Mouse (Mus musculus) embryonic facial prominence, embryonic 13.5 days (tissue): Measurements from ENCODE around the gene Anxa11. TPM values are rescaled to one million over a fixed set of nuclear protein-coding genes. Genes with fewer than 3 reads are reported as not detected.

Source experiments
- ATAC-seq: fragments of 200-750 bp; cut with Nextera tagmentation; 2 replicates; pipeline ENCODE4 v1.8.0; 2017; ENCODE audit warnings: low read depth; ENCODE audit not compliant: insufficient number of reproducible peaks, insufficient read depth, low FRiP score, low TSS enrichment
- H3K27ac ChIP-seq: fragments of 300-500 bp; sonication (generic); 2 replicates; pipeline ENCODE4 v1.5.1; 2015; ENCODE audit warnings: moderate library complexity, mild to moderate bottlenecking, inconsistent platforms
- H3K27me3 ChIP-seq: fragments of 300-500 bp; sonication (generic); 2 replicates; pipeline ENCODE4 v1.6.1; 2015; ENCODE audit warnings: mild to moderate bottlenecking, inconsistent platforms
- H3K36me3 ChIP-seq: fragments of 300-500 bp; sonication (generic); 2 replicates; pipeline ENCODE4 v1.6.1; 2015; ENCODE audit warnings: mild to moderate bottlenecking, inconsistent platforms
- H3K4me1 ChIP-seq: fragments of 300-500 bp; sonication (generic); 2 replicates; pipeline ENCODE4 v1.6.1; 2015; ENCODE audit warnings: inconsistent platforms
- H3K4me2 ChIP-seq: fragments of 300-500 bp; sonication (generic); 2 replicates; pipeline ENCODE4 v1.6.1; 2015; ENCODE audit warnings: moderate library complexity, mild to moderate bottlenecking, inconsistent platforms
- H3K4me3 ChIP-seq: fragments of 300-500 bp; sonication (generic); 2 replicates; pipeline ENCODE4 v1.5.1; 2015; ENCODE audit warnings: mild to moderate bottlenecking, inconsistent platforms
- H3K9ac ChIP-seq: fragments of 300-500 bp; sonication (generic); 2 replicates; pipeline ENCODE4 v1.6.1; 2015; ENCODE audit warnings: mild to moderate bottlenecking, inconsistent platforms
- H3K9me3 ChIP-seq: fragments of 300-500 bp; sonication (generic); 2 replicates; pipeline ENCODE4 v1.6.1; 2016; ENCODE audit warnings: inconsistent platforms
- WGBS: fragments of 180-500 bp; shearing (Covaris S2); methylation state at CpG from one replicate; pipeline ENCODE4 v1.1.7; 2015; ENCODE audit warnings: mixed read lengths; 5-methylcytosine and 5-hydroxymethylcytosine counted together
- polyA plus RNA-seq: library from polyadenylated mRNA; unstranded; fragments of >200 nt; fragmentation: Nextera tagmentation; extraction: Ambion mirVana; gene quantifications from 2 replicates; pipeline ENCODE4 v1.2.1, GENCODE M21; 2015

Gene Anxa11
- polyA plus RNA-seq, 1 experiment from 2014 or later = 15.4 TPM

DNA sequence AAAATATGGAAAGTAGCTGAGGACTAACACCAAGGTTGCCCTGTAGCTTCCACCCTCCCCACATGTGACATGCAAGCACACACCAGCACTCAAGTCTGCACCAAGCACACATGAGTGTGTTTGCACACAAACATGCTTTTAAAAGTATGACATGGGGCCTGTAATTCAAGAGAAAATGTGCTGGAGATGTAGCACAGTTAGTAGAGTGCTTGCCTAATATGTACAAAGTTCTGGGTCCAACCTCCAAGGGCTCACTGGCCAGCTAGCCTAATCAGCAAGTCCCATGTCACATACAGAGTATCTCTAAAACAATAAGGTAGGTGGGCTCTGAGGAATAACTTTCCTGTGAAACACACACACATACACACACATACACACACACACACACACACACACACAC is 27.8 kb upstream of the Anxa11 start:
- H3K9ac ChIP-seq = no peak overlapping the region
- ATAC-seq = no peak
- H3K4me2 ChIP-seq = no peak overlapping the region
- H3K27me3 ChIP-seq = no peaks in the 10 kb centered on the region
- H3K4me1 ChIP-seq = 0 out of 2 replicates have a peak, but pooled peaks cover 4% of the 10 kb centered on the region
- no peak overlapping the region for H3K4me3 ChIP-seq
- H3K36me3 ChIP-seq = no peaks in the 10 kb centered on the region
- H3K27ac ChIP-seq = no peak overlapping the region
- H3K9me3 ChIP-seq = no peaks in the 10 kb centered on the region

GRCm38 (mm10) chr14:25816416-25816815 is 25.5 kb upstream of the Anxa11 start:
- Histone ChIP-seq H3K27me3 (no peaks in the 10 kb centered on the region), H3K4me3 (no peak overlapping the region), H3K9ac (no peak overlapping the region), H3K27ac (no peak overlapping the region), H3K9me3 (no peaks in the 10 kb centered on the region), H3K4me2 (no peak overlapping the region), H3K36me3 (no peaks in the 10 kb centered on the region), H3K4me1 (0 out of 2 replicates have a peak, but pooled peaks cover 4% of the 10 kb centered on the region)
- 11% methylated on average over 9 of the region's 9 CpGs for WGBS
- ATAC-seq = peak; percentile 37; the same call in 1 of the 2 replicates

DNA sequence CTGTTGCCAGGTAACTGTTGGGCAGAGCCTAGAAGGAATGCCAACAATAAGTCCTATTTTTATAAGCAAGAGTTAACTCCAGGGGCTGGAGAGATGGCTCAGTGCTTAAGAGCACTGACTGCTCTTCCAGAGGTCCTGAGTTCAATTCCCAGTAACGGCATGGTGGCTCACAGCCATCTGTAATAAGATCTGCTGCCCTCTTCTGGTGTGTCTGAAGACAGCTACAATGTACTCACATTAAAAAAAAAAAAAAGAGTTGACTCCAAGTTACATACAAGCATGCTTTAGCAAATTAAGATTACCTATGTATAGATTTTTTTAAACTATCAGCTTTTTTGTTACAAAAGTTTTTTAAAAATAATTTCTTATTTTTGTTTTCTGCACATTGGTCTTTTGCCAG is 19.4 kb upstream of the Anxa11 start:
- Histone ChIP-seq H3K9ac (no peak overlapping the region), H3K27ac (no peak overlapping the region), H3K4me2 (no peak overlapping the region), H3K27me3 (peaks cover 6% of the 10 kb centered on the region), H3K4me1 (no peaks in the 10 kb centered on the region), H3K4me3 (no peak overlapping the region), H3K36me3 (no peaks in the 10 kb centered on the region), H3K9me3 (no peaks in the 10 kb centered on the region)
- WGBS = 63% methylated on average over 1 of the region's 1 CpGs
- ATAC-seq = no peak

DNA sequence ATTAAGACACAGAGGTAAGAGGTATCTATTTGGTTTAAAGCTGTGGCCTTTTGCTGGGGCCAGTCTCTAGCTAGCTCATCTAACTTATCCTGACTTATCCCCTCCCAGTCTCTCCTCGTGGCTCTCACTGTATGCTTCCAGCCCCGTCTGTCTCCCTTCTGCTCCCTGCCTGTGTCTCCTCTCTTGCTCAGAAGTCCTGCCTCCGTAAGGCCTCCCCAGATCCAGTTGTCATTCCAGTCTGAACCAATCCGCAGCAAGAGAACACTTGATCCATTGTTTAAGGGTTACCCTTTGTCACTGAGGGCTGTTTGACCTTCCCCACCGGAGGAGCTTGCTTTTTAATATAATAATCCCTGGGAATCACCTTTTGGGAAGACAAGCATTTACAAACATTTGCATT is 17.0 kb upstream of the Anxa11 start:
- no peak overlapping the region for H3K4me2 ChIP-seq
- no peak overlapping the region for H3K4me3 ChIP-seq
- no peaks in the 10 kb centered on the region; the same call in 1 of the 2 replicates for H3K4me1 ChIP-seq
- WGBS = 38% methylated on average over 5 of the region's 5 CpGs
- no peak overlapping the region for H3K9ac ChIP-seq
- ATAC-seq = no peak
- H3K27me3 ChIP-seq = peaks cover 6% of the 10 kb centered on the region
- H3K36me3 ChIP-seq = no peaks in the 10 kb centered on the region
- no peak overlapping the region for H3K27ac ChIP-seq
- no peaks in the 10 kb centered on the region for H3K9me3 ChIP-seq

GRCm38 (mm10) chr14:25825880-25826626 is 15.9 kb upstream of the Anxa11 start:
- Histone ChIP-seq H3K36me3 (no peaks in the 10 kb centered on the region), H3K4me3 (no peak overlapping the region), H3K9me3 (no peaks in the 10 kb centered on the region), H3K9ac (no peak overlapping the region), H3K27me3 (peaks cover 6% of the 10 kb centered on the region), H3K27ac (no peak overlapping the region), H3K4me2 (no peak overlapping the region), H3K4me1 (peaks cover 4% of the 10 kb centered on the region; the same call in 1 of the 2 replicates)
- 61% methylated on average over 11 of the region's 11 CpGs for WGBS
- ATAC-seq = no peak

DNA sequence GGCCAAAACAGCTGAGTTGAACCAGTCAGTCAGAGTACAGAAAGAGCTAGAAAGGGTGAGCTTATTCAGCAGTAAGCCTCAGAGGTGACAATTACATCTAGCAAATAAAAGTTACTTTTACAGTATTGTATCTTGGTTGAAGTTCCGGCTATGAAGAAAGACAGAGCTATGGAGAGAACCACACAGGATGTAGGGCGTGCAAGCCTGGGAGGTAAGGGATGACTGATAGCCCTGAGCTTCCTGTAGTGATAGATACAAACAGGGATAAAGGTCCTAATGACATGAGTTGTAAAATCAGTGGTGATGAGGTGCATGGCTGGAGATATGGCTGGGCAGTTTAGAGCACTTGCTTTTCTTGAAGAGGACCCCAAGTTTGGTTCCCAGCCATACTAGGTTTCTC is 15.1 kb upstream of the Anxa11 start:
- Histone ChIP-seq H3K27ac (no peak overlapping the region), H3K9me3 (no peaks in the 10 kb centered on the region), H3K9ac (no peak overlapping the region), H3K36me3 (no peaks in the 10 kb centered on the region), H3K4me2 (no peak overlapping the region), H3K4me3 (no peak overlapping the region), H3K27me3 (peaks cover 6% of the 10 kb centered on the region), H3K4me1 (peaks cover 4% of the 10 kb centered on the region; the same call in 1 of the 2 replicates)
- no peak for ATAC-seq
- 91% methylated on average over 2 of the region's 2 CpGs for WGBS

DNA sequence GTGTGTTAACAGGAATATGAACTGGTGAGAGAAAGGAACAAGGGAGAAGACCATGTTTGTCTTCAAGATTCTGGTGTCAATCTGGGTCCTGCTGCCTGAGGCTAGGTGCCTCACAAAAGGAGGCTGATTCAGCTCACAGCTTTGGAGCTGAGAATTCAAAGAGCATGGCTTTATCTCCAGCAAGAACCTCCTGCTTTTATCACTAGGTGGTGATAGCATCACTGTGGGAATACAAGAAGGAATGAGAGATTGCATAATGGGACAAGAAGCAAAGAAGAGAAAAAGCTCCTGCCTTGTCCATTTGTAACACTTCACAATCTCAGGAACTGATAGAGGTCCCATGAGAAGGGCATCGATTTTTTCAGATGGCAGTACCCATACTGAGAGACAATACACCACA is 10.6 kb upstream of the Anxa11 start:
- no peaks in the 10 kb centered on the region for H3K9me3 ChIP-seq
- H3K9ac ChIP-seq = no peak overlapping the region
- ATAC-seq = no peak
- no peak overlapping the region for H3K4me3 ChIP-seq
- no peak overlapping the region for H3K27ac ChIP-seq
- H3K36me3 ChIP-seq = no peaks in the 10 kb centered on the region
- 62% methylated on average over 1 of the region's 1 CpGs for WGBS
- H3K4me1 ChIP-seq = peaks cover 9% of the 10 kb centered on the region
- H3K4me2 ChIP-seq = no peak overlapping the region
- no peaks in the 10 kb centered on the region for H3K27me3 ChIP-seq

DNA sequence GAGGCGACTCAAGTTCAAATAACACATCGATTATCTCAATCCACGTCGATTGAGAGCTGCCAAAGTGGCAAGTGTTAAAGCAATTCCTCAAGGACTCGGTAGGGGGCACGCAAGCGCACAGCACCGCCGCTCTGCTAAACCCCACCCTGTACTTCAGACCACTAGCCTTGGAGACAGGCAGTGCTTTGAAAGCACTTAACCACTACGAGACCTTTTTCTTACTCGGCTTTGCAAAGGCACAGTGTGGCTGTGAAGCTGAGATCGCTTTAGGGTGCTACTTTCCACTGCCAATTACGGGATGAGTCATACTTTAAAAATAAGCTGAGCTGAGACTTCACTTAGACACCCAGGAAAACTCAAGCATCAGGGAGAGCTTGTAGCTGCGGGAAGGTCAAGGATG is 9.7 kb upstream of the Anxa11 start:
- Histone ChIP-seq H3K27me3 (no peaks in the 10 kb centered on the region), H3K27ac (no peak overlapping the region), H3K36me3 (no peaks in the 10 kb centered on the region), H3K9ac (no peak overlapping the region), H3K4me1 (peaks cover 9% of the 10 kb centered on the region), H3K4me2 (no peak overlapping the region), H3K4me3 (no peak overlapping the region), H3K9me3 (no peaks in the 10 kb centered on the region)
- WGBS = 13% methylated on average over 14 of the region's 14 CpGs
- no peak for ATAC-seq

DNA sequence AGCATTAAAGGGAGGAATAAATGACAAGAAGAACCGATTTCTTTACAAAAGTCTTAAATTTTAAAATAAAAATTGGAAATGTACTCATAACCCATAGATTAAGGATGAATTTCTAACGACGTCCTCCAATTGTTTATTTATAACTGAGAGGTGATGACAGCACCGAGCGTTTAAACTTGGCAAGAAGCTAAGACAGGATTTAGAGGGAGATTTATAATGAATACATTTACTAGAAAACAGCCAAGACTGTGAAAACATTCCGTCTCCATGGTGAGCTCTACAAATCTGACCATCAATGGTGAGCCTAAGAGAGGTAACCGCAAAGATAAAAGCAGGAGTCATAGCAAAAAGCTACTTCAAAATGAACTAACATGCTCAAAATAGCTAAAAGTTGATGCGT is 3.5 kb upstream of the Anxa11 start:
- no peak for ATAC-seq
- H3K4me2 ChIP-seq = no peak overlapping the region
- H3K27me3 ChIP-seq = peaks cover 29% of the 10 kb centered on the region
- no peak overlapping the region for H3K4me3 ChIP-seq
- H3K36me3 ChIP-seq = no peaks in the 10 kb centered on the region
- WGBS = 79% methylated on average over 8 of the region's 8 CpGs
- no peak overlapping the region for H3K9ac ChIP-seq
- peaks cover 10% of the 10 kb centered on the region for H3K4me1 ChIP-seq
- no peaks in the 10 kb centered on the region for H3K9me3 ChIP-seq
- H3K27ac ChIP-seq = no peak overlapping the region

DNA sequence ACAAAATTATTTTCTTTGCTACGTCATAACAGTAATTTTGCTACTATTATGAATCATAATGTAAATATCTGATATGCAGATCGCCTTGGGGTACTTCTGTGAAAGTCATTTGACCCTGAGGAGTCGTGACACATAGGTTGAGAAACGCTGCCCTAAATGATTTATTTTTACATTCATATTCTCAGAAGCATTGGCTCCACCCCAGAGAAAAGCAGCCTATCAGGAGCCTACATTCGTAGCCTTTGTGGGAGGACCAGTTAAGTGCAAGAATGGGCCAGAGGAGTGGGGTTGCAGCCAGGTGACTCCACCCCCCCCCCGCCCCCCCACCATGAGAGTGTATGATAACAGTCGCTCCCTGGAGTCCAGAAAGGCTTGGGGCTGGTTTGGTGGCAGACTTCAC is 2.2 kb upstream of the Anxa11 start:
- H3K36me3 ChIP-seq = no peaks in the 10 kb centered on the region
- WGBS = 68% methylated on average over 7 of the region's 7 CpGs
- peaks cover 10% of the 10 kb centered on the region for H3K4me1 ChIP-seq
- H3K27me3 ChIP-seq = peaks cover 29% of the 10 kb centered on the region
- H3K9ac ChIP-seq = no peak overlapping the region
- no peak overlapping the region for H3K27ac ChIP-seq
- no peak for ATAC-seq
- no peak overlapping the region for H3K4me3 ChIP-seq
- H3K9me3 ChIP-seq = no peaks in the 10 kb centered on the region
- H3K4me2 ChIP-seq = no peak overlapping the region

GRCm38 (mm10) chr14:25840961-25841360 is 995 bp upstream of the Anxa11 start:
- H3K9ac ChIP-seq = no peak overlapping the region
- H3K4me3 ChIP-seq = no peak overlapping the region
- H3K27ac ChIP-seq = no peak overlapping the region
- peaks cover 29% of the 10 kb centered on the region for H3K27me3 ChIP-seq
- no peaks in the 10 kb centered on the region for H3K36me3 ChIP-seq
- H3K9me3 ChIP-seq = no peaks in the 10 kb centered on the region
- no peak overlapping the region for H3K4me2 ChIP-seq
- 11% methylated on average over 7 of the region's 7 CpGs for WGBS
- no peak for ATAC-seq
- peaks cover 10% of the 10 kb centered on the region for H3K4me1 ChIP-seq

DNA sequence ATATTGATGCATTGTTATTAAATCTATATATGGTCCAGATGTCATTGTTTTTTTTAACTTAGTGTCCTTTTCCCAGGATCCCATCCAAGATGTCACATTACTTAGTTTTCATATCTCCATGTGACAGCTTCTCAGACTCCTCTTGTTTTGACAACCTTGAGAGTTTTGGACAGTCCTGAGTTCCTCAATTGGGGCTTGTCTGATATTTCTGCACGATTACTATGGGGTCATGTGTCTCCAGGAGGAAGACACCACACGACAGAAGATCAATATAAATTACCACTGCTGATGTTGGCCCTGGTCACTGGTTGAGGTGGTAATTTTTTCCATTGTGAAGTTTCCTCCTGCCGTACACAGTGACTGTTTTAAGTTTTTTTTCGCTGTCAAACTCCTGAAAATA is 377 bp upstream of the Anxa11 start:
- Histone ChIP-seq H3K4me3 (peak overlapping the region; percentile 73), H3K4me1 (peaks cover 10% of the 10 kb centered on the region), H3K9ac (peak overlapping the region; percentile 72; the same call in 1 of the 2 replicates), H3K27me3 (peaks cover 29% of the 10 kb centered on the region), H3K4me2 (peak overlapping the region; percentile 96), H3K9me3 (no peaks in the 10 kb centered on the region), H3K27ac (no peak overlapping the region), H3K36me3 (no peaks in the 10 kb centered on the region)
- WGBS = under 1% methylated on average over 4 of the region's 4 CpGs
- no peak for ATAC-seq
